Mouse (Mus musculus) heart, embryonic 14.5 days (tissue): ENCODE measurements around the gene Rflna. TPM values are rescaled to one million over a fixed set of nuclear protein-coding genes. Genes with fewer than 3 reads are reported as not detected.

Source experiments
- polyA plus RNA-seq: library from polyadenylated mRNA; unstranded; fragments of >200 nt; fragmentation: Nextera tagmentation; extraction: Ambion mirVana; gene quantifications from 2 replicates; pipeline ENCODE4 v1.2.1, GENCODE M21; 2014

Gene Rflna
- polyA plus RNA-seq, 1 experiment from 2014 or later: 1.3 TPM

Other genes with a start within 250 kb of the Rflna start
- gene Ccdc92, start 140.8 kb upstream of the Rflna start, polyA plus RNA-seq: 3.8 and 5.3 TPM in 2 replicates
- 54.1 and 57.9 TPM in 2 replicates for gene Zfp664, start 140.5 kb upstream of the Rflna start, polyA plus RNA-seq
- gene Ncor2, start 176.0 kb downstream of the Rflna start, polyA plus RNA-seq: 16.2 and 17.6 TPM in 2 replicates